Mouse (Mus musculus): ENCODE results near the gene Kcna2.

The Kcna2 gene

DNA sequence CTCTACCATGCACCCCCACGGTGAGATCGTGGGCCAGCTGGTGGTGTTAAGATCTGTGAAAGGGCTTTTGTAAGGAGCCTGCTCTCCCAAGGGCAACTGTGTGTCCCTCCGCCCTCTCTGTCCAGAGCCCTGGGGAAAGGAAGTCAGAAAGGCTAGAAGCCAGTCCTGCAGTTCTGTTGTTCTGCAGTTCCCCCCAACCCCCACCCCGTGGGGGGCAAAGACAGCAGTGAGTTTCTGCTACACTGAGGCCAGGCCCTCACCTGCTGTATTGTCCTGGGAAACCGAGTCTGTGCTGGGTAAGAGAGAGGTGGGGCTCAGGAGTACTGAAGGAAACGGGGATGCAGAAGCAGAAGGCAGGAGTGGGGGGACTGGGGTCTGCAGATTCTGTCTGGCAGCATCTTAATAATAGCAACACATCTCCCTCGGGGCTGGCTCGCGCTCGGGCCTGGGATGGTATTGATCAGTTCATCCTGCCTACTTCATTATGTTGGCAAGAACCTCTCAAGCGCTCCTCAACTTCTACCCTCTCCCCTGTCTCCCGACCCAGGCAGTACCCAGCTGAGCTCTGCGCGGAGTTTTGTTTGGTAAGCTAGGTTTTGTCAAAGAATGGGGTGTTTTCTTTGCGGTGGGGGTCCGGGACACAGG is at the start of gene Kcna2:
Kcna2 (plus strand) TSS at position 336 of the 645 bp plus-strand sequence.
- in situ Hi-C loops (cut with MboI, MseI), result no loop called here

DNA sequence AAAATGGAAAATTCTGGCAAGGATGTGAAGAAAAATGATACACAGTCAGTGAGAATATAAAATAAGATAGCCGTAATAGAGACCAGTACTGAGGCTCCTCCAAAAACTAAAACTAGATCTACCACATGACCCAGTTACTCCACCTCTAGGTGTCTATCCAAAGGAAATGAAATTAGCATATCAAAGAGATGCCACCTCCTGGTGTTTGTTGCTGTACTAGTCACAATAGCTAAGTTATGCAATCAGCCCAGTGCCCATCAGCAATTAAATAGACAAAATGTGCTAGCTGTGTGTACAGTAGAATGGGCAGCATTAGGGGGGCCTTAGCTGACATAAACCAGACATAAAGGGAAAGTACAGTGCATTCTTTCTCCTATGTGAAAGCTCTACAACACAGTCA is 39.5 kb upstream of the Kcna2 start:
- in situ Hi-C loops (cut with MboI, MseI), result loop anchor here (10.0 kb wide), 1 partner anchor 337 kb away; no protein-coding TSS in a partner anchor

DNA sequence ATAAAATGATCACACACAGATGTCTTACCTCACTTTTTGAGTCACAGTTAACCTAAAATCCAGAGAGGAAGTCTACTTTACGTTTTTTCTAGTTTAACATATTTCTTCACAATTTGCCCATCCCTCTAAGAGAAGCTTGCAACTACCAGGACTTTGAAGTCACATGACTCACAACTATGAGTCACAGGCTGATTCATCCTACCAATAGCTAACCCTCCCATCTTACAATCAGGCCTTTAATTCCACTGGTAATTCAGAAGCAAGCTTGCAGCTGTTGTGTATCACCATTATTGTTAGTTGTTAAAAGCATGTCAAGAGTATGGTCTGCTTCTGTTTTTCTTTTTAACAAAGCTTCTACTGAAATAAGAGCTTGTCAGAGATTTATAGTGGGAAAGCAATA is 38.2 kb upstream of the Kcna2 start:
- in situ Hi-C loops (cut with MboI, MseI), result loop anchor here (10.0 kb wide), 1 partner anchor 338 kb away; no protein-coding TSS in a partner anchor

DNA sequence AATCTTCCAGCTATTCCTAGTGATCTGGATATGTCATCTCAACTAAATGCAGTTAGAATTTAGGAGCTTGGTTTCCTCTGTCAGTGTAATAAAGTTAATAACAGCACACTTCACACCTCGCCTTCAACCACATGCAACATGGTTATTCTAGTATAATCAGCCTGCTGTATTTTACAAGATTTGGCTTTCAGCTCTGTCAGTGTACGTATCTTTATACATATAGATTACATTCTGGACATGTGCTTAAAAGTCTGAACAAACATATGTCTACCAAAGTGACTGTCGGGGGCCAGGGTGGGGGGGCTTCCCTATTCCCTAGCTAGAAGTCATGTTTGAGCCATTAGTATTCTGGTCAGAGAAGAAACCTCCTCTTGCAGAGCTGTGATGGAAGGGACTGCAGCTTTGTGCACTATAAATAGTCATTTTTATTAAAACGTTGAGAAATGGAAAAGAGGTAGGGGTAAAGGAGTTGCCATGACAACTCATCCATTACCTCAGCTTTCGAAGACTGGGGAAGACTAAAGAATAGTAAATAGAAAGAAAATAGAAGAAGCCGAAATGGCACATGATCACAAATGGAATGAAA is 35.3 kb upstream of the Kcna2 start:
- in situ Hi-C loops (cut with MboI, MseI), result loop anchor here (10.0 kb wide), 1 partner anchor 341 kb away; no protein-coding TSS in a partner anchor

DNA sequence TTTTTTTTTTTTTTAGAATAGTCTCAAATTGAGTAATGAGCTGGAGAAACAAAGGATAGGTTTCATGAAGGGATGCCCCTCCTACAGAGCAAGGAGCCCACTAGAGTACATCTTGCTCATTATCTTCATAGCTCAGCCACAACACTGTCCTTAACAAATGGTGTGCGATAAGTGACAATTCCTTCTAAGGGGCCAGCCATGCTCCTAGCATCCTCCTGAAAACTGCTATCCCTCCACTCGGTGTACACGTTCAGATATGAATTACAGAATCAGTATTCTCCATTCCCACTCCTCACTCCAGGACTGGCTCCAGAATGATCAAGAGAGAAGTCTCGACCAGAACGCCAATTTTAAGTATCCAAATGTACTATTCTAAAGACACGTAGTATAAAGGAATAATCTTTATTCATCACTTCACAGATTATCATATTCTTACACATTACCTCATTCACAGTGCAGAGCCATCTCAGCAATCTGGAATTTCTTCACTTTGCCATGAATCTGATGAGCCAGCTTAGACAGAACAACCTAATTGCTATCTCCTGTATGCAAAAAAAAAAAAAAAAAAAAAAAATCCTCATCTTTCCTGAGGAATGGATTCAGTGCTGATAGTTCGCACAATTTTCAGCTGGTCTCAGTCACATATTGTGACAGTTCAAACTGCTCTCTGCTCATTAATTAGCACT is 34.6 kb upstream of the Kcna2 start:
- in situ Hi-C loops (cut with MboI, MseI), result loop anchor here (10.0 kb wide), 1 partner anchor 342 kb away; no protein-coding TSS in a partner anchor

DNA sequence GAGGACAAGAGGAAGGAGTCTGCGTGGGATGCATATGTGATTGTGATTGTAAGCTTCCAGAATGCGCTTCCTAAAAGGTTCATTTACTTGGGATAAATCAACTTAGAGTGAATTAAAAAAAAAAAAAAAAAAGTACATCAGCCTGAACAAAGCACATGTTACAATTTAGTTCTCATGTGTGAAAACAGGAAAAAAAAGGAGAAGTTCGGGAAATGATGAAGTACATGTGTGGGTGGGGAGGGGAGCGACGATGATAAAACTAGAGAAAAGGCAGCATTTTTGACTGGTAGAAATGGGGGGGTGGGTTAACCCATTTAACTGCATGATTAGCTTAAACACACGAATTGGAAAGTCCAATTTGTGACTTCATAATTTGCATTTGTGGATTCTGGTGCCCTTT is 33.7 kb upstream of the Kcna2 start:
- in situ Hi-C loops (cut with MboI, MseI), result loop anchor here (10.0 kb wide), 1 partner anchor 342 kb away; no protein-coding TSS in a partner anchor

DNA sequence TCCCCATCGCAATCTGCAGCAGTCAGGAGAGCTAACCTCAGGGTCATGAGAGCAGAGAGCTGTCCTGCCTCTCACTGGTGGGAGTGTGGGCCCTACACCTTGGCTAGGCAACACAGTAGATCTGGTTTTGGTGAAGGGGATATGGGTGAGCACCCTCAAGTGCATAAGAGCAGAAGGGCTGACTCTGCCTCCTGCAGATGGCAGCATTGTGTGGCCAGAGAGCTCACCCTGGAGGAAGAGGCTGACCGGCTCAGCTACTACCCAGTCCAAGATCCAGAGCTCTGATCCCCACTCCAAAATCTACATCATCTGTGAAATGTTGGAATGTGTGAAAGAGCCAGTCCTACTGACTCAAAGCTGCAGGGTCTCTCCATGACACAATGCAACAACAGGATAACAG is 27.1 kb upstream of the Kcna2 start:
- in situ Hi-C loops (cut with MboI, MseI), result loop anchor here (10.0 kb wide), 1 partner anchor 589 kb away; the partner anchor contains the start of gene Dennd2d

DNA sequence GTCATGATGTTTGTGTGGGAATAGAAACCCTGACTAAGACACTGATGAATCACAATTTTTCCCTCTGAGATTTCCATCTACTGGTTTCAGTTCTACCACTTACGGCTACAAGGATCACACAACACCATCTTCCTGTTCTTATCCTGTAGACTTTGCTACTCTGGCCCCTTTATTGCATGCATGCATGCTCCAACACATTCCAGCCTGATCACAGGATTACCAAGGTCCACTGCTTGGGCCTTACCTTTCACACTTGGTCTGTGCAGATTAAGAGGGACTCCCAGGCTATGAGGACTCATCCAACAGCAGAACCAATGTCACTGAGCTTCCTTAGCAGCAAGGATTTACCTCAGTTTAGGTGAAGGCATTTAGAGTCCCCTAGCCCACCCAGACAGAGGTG is 25.2 kb upstream of the Kcna2 start:
- in situ Hi-C loops (cut with MboI, MseI), result loop anchor here (5.0 to 10.0 kb wide), 2 partner anchors 33 to 591 kb away; partner anchors contain the start of gene Dennd2d

DNA sequence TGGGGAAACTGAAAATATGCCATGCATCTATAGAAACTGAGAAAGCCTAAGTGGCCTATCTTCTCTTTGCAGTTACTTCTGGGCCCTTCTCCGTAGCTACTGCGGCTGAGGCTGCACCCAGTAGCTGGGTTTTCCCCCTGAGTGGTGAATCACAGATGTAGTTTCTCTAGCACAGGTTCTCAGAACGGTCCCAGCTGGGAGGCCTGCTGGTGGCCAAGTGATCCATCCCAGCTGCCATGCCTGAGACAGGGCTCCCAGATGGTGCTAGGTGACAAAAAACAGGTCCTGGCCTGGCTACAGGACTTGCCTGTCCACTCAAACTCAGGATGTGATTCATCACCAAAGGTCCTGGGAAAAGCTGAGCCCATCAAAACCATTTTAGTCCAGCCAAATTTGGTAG is 24.3 kb upstream of the Kcna2 start:
- in situ Hi-C loops (cut with MboI, MseI), result loop anchor here (5.0 to 10.0 kb wide), 2 partner anchors 34 to 592 kb away; partner anchors contain the start of gene Dennd2d

DNA sequence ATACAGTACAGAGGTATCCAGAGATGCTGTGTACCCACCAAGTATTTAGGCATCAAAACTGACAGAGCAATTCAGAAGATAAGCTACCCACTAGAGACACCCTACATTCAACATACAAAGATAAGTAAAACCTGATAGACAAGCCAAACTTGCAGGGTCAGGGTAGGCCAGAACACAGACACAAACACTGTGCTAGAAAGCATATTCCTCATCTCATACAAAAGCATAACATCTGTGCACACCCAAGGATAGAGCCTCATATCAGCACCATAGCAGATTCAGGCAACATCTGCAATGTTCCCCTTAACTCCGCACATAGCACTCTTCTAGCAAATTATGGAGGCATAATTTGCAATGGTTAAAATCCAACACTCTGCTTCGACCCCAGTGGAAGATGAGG is 23.8 kb upstream of the Kcna2 start:
- in situ Hi-C loops (cut with MboI, MseI), result loop anchor here (5.0 to 10.0 kb wide), 2 partner anchors 35 to 592 kb away; partner anchors contain the start of gene Dennd2d

DNA sequence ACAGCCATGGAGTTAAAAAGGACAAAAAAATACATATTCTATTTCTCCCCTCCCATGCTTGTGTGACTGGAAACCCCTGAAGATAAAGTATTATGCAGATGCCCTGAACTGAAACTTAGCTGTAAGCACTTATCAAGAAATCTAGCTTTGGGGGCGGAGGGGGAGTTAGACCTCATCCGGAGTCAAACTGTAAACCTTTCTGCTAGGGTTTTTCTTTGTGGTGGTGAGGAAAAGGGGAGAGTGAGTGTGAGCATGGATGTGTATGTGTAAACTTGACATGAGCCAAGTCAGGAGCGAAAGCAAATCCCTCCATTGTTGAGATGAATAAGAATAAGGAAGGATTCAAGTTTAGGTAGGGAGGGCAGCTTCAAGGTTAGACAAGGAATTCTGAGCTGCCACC is 20.1 kb upstream of the Kcna2 start:
- in situ Hi-C loops (cut with MboI, MseI), result no loop called here

DNA sequence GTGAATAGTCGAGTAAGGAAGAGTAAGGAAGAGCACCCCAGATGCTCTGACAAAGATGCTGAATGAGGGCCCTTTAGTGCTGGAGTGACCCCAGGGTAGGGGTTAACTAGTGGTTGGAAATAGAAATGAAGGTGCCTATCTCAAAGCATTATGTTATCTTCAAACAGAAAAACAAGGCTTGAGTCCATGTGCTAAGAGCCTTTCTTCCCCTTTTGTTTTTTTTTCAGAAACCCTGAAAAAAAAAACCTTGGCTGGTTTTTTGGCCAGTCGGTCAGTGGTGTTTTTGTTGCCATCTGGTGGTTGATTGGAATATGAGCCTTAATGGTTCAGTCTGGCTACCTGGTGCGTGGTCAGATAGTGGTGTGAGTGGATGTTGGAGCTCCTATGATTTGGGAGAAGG is 19.7 kb upstream of the Kcna2 start:
- in situ Hi-C loops (cut with MboI, MseI), result no loop called here

DNA sequence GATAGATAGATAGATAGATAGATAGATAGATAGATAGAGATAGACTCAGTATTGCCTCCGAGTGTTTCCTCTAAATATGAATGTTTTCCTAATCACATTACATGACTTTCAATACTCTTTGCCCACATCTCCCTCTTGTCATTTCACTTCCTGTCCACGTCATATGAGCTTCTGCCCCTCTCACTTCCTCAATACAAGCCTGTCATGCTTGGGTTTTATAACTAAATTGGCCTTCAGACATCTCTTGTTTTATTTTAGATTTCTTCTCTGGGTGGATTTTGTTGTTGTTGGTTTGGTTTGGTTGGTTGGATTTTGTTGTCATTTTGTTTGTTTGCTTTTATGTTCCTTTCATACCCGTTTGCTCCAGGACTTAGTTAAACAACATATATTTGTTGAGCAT is 16.4 kb upstream of the Kcna2 start:
- in situ Hi-C loops (cut with MboI, MseI), result no loop called here

DNA sequence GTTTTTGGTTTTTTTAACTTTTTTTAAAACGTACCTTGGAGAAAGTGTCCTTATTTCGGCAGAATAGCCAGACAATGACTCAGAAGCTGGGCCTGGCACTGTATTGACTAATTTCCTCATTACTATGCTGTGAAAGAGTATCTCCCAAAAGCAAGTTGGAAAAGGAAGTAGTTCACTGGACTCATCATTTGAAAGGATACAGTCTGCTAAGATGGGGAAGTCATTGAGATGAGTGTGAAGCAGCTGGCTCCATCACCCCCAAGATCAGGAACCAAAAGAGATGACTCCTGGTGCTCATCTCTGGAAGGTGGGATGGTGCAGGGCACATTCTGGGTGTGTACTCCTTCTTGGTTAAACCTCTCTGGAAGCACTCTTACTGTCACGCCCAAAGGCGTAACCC is 13.5 kb upstream of the Kcna2 start:
- in situ Hi-C loops (cut with MboI, MseI), result no loop called here

DNA sequence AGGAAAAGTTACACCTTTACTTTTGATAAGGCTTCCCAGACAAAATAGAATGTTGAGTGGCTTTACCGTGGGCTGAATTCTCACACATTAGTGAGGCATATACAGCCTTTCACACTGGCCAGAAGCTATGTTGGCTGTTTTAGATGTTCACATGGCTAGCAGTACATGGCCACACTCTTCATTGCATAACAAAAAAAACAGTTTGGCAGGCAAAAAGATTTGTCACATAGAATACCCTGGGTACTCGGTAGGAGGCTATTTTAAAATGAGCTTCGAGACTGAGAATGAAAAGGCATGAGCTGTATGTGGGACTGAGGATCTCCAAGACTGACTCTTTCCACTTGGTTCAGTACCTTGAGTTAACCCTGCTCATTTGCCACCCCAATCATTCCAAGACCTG is 12.1 kb upstream of the Kcna2 start:
- in situ Hi-C loops (cut with MboI, MseI), result no loop called here

DNA sequence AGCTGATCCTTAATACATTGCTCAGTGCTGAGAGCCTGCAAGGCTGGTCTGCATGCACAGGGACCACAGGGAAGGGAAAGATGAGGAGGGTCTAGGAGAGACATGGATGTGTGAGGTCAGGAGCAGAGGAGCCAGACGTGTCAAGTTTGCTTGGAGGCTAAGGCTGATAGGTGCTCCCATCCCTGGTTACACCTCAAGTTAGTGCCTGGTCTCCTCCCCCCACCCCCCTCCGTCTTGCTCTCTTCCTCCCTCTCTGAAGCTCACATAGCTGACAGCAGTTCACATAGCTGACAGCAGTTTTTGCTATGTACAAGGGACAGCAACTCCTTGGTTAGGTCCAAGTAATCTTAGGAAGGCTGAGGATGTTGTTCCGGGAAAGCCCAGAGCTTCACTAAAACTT is 11.5 kb upstream of the Kcna2 start:
- in situ Hi-C loops (cut with MboI, MseI), result no loop called here

DNA sequence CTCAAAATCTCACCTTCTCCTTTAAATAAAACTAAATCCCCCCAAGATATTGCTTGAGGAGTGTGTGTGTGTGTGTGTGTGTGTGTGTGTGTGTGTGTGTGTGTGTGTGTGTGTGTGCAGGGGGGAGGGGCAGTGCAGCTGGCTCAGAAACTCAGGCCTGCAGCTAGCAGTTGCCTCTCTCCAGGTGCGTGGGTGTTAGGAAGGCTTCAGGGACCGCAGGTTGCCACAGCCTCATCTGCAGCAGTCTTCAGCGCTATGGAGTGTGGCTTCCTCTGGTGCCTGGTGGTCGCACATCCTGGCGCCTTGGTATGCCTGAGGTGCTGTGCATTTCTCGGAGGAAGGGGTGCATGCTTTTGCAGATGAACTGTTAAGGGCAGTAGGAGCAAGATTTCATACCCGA is 10.9 kb upstream of the Kcna2 start:
- in situ Hi-C loops (cut with MboI, MseI), result loop anchor here (5.0 kb wide), 1 partner anchor 153 kb away; no protein-coding TSS in a partner anchor

DNA sequence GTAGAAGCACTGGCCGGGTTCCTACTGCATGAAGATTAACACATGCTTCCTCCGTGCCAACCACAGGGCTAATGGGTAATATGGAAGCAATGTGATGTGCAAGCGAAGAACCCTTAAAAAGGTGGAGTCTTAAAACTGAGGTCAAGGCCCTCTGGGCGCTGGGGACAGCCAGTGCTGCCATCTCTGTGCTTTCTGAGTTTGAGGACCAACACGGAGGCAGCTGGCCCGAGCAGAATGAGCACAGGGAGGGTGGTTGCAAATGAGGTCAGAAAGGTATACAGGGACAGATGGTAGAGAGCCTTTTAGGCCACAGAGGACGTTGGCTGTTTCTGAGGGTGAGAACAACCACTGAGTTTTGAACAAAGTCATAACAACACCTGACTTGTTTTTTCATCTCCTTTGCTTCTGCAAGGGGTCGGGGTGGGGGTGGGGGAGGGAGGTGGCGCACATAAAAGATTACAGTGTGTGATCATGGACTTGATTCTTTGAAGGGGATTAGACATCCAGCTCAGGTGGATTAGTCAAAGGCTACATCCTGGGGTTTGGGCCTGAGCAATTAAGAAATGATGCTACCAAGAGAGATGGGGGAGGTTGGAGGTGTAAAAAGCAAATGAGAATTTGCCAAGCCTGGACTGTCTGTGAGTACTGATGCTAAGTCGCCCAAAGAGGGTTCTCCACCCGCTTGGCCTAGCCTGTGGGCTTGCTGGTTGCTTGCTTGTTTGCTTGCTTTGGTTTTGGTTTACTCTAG is 10.4 kb upstream of the Kcna2 start:
- in situ Hi-C loops (cut with MboI, MseI), result loop anchor here (5.0 kb wide), 1 partner anchor 153 kb away; no protein-coding TSS in a partner anchor

DNA sequence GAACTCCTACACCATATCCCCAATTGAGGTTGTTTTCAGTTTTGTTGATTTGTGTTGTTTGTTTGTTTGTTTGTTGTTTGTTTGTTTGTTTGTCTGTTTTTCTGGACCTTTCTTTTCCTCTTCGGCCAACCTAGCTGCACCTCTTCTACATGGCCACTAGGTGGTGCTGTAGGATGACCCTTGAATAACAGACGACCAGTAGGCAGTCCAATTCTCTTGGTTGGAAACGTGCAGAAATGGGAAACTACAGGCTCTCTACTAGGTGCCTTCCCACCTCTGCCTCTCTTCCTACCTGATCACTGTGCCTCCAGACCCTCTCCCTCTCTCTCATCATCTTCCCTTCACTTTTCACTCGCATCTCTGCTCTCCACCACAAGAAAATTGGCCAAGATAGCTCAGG is 6.9 kb upstream of the Kcna2 start:
- in situ Hi-C loops (cut with MboI, MseI), result loop anchor here (5.0 kb wide), 1 partner anchor 157 kb away; no protein-coding TSS in a partner anchor

DNA sequence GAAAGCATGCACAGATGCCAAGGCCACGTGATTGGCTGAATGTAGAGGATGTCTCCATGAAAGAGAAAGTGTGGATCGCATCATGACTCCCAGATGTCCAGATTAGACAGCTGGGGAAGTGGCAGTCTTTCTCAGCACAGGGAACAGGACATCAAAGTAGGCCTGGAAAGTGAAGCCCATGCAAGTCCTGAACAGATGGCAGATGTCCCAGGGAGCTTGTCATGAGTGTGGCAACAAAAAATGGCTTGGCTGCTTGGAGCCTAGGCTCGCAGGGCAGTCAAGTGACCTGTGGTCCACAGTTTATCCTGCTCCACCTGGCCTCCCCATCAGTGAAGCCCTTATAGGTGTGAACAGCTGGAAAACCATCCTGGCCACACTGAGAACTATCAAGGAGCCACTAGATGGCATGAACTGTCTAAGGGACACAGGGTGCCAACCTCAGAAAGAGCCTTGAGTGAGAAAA is 4.6 kb upstream of the Kcna2 start:
- in situ Hi-C loops (cut with MboI, MseI), result no loop called here

DNA sequence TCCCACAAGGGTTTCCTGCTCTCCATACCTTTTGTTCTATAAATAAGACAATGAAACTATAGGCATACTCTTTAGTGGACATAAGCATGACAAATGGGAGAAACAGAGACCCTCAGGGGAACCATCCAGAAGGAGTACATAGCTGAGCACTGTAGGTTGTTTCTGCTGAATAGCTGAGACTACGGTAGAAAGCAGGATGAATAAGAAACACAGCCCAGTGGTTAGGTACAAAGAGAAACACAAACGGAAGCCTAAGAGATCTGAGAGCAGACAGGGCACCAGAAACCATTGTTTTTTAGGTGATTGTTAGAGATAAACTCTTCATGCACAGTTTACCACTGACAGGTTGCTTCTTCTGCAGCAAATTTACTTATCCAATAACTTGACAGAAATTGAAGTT is 1.1 kb upstream of the Kcna2 start:
- in situ Hi-C loops (cut with MboI, MseI), result no loop called here

DNA sequence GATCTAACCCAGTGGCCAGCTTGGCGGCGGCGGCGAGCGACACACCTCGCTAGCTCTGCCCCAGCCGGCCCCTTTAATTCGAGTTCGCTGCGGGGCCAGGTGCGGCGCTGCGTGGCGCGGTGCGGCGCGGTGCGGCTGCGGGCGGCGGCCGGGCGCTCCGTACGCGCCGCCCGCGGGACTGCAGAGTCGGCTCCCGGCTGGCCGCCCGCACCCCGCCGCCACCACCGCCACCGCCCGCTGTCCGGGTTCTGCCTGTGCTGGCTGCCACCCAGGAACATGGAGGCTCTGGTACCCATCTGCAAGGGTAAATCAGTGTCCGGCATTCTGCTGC is 475 bp downstream of the Kcna2 start:
- in situ Hi-C loops (cut with MboI, MseI), result no loop called here
